Mouse (Mus musculus) olfactory bulb, adult 2 months (tissue): Measurements from ENCODE around the gene Dpp6.

Experiments
- CTCF ChIP-seq: fragments of 200-500 bp; IDR thresholded peaks from 2 replicates; pipeline ENCODE4 v1.5.1; 2012; ENCODE audit warnings: low read depth, mild to moderate bottlenecking, low read length, moderate library complexity; ENCODE audit not compliant: insufficient read depth
- POLR2A ChIP-seq: fragments of 200-500 bp; IDR thresholded peaks from 2 replicates; pipeline ENCODE4 v1.6.1; 2012; ENCODE audit warnings: mild to moderate bottlenecking, low read depth, low read length, moderate library complexity; ENCODE audit not compliant: insufficient read depth

- TF ChIP-seq CTCF: no peak
- no peak for TF ChIP-seq POLR2A
Measured at GRCm38 (mm10) chr5:27205754-27206153, 388.8 kb downstream of the Dpp6 start.
